Comparison of ENCODE assay signal across 8 mouse cellular contexts in genomic region chr4:120616199-120617025, GRCm38 (mm10). TPM values are rescaled to one million over a fixed set of nuclear protein-coding genes. Genes with fewer than 3 reads are reported as not detected.
DNase-seq lines count a peak whose midpoint lies in the region; ATAC-seq lines count a peak whose summit lies in the region.

No protein-coding gene starts in this region.

- H3K27me3 ChIP-seq in kidney, embryonic 16.5 days (ENCODE audit: insufficient read depth, low read length) = no peaks in the 10 kb centered on the region

- H3K27ac ChIP-seq in kidney, embryonic 16.5 days (ENCODE audit: low read length) = peak overlapping the region; percentile 73

- H3K36me3 ChIP-seq in kidney, embryonic 16.5 days (ENCODE audit: insufficient read depth, low read length) = no peaks in the 10 kb centered on the region

- H3K4me2 ChIP-seq in kidney, embryonic 16.5 days (replicated peaks; ENCODE audit: low read depth, low read length) = no peak overlapping the region

- ATAC-seq in kidney, embryonic 16.5 days (ENCODE audit: low FRiP score, low TSS enrichment) = peak; percentile 69
- no peak for ATAC-seq in erythroblast, adult 5-6 weeks (replicated peaks; ENCODE audit: low FRiP score, poor library complexity, severe bottlenecking)

- no peak overlapping the region for H3K4me3 ChIP-seq in kidney, embryonic 16.5 days (ENCODE audit: low read length)

- H3K9ac ChIP-seq in kidney, embryonic 16.5 days (replicated peaks; ENCODE audit: low read length) = no peak overlapping the region

- 69% methylated on average over 13 of the region's 13 CpGs for WGBS in kidney, embryonic 16.5 days
- WGBS in large intestine, adult 2 months = 30% methylated on average over 13 of the region's 13 CpGs

- H3K9me3 ChIP-seq in kidney, embryonic 16.5 days (ENCODE audit: low read length) = no peaks in the 10 kb centered on the region

- no peak for DNase-seq in kidney, postnatal 36 days
- peak; percentile 19 for DNase-seq in ES-CJ7 (ENCODE audit: low read depth, low spot score)
- peak; percentile 53 for DNase-seq in cerebellum, postnatal 10 days
- DNase-seq in large intestine, adult 2 months (ENCODE audit: low read depth, low spot score) = peak; percentile 70
- no peak for DNase-seq in T-cell, adult 2 months (ENCODE audit: low spot score)
- DNase-seq in frontal cortex, postnatal 25 days (ENCODE audit: low spot score in 2 of 2) = no peak

- H3K4me1 ChIP-seq in kidney, embryonic 16.5 days (ENCODE audit: insufficient read depth, low read length) = peaks cover 17% of the 10 kb centered on the region

RNA-seq across cellular contexts. Expression of gene Gm8439, which starts 27.9 kb away (rescaled TPM):
- polyA plus RNA-seq in kidney, embryonic 16.5 days (2015; fragmentation: Nextera tagmentation; extraction: Ambion mirVana) = not detected in 2 replicates
- polyA plus RNA-seq in large intestine, adult 2 months (2012; rRNA removed) = not detected in 2 replicates
- total RNA-seq in erythroblast, adult 5-6 weeks (2015; ENCODE audit: low replicate concordance) = not detected in 2 replicates
- not detected in 2 replicates for total RNA-seq in erythroblast, adult 5-6 weeks (2017; ENCODE audit: low replicate concordance)

RNA-seq across cellular contexts. Expression of gene Ctps, which starts 46.3 kb away (rescaled TPM):
- polyA plus RNA-seq in kidney, embryonic 16.5 days (2015; fragmentation: Nextera tagmentation; extraction: Ambion mirVana) = 73.7 and 79.0 TPM in 2 replicates
- polyA plus RNA-seq in large intestine, adult 2 months (2012; rRNA removed) = 8.4 and 8.6 TPM in 2 replicates
- 8.6 and 10.0 TPM in 2 replicates for total RNA-seq in erythroblast, adult 5-6 weeks (2015; ENCODE audit: low replicate concordance)
- 8.9 and 13.5 TPM in 2 replicates for total RNA-seq in erythroblast, adult 5-6 weeks (2017; ENCODE audit: low replicate concordance)

RNA-seq across cellular contexts. Expression of gene Cited4, which starts 50.0 kb away (rescaled TPM):
- 10.6 and 13.1 TPM in 2 replicates for polyA plus RNA-seq in kidney, embryonic 16.5 days (2015; fragmentation: Nextera tagmentation; extraction: Ambion mirVana)
- 5.0 and 7.8 TPM in 2 replicates for polyA plus RNA-seq in large intestine, adult 2 months (2012; rRNA removed)
- total RNA-seq in erythroblast, adult 5-6 weeks (2015; ENCODE audit: low replicate concordance) = 1.7 and 2.5 TPM in 2 replicates
- 5.4 and 7.0 TPM in 2 replicates for total RNA-seq in erythroblast, adult 5-6 weeks (2017; ENCODE audit: low replicate concordance)

Comparison
In these comparisons a context has a peak if more than half of its experiments do, and no peak if none do; other contexts are left out.
1. DNase-seq: peak in ES-CJ7 (single experiment), cerebellum, postnatal 10 days (2 of 2) and large intestine, adult 2 months (single experiment); none in kidney, postnatal 36 days (0 of 2), T-cell, adult 2 months (single experiment) and frontal cortex, postnatal 25 days (0 of 2).